Mouse (Mus musculus): ENCODE measurements around the gene Hexim1.

DNA sequence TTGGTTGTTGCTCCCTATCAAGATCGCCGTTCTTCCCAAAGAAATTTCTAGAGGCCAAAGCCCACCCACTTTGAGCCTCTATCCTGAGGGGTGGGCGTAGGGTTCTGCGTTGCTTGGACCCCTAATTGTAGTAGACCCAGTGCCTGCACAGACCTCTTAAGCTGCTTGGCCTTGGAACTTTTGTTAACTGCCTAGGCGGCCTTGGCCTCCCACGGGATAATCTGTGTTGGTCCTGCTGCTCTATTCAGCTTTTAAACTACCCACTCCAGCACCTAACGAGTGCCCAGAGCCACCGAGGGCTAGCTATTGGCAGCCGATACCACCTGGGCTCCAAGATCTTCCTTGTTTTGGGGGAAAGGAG lies 3.5 kb upstream of the Hexim1 start:
- TF ChIP-seq POLR2A (IDR thresholded peaks at IDR 0.05; ENCODE audit: extremely low read depth, insufficient read depth, low read length) (no peak), CTCF (IDR thresholded peaks at IDR 0.05; ENCODE audit: low read depth, low read length) (no peak)
